Mouse (Mus musculus): ENCODE measurements around the gene 9230112D13Rik. TPM values are rescaled to one million over a fixed set of nuclear protein-coding genes. Genes with fewer than 3 reads are reported as not detected.

The 9230112D13Rik gene
- polyA plus RNA-seq, 1 experiment, result 0.05 TPM

DNA sequence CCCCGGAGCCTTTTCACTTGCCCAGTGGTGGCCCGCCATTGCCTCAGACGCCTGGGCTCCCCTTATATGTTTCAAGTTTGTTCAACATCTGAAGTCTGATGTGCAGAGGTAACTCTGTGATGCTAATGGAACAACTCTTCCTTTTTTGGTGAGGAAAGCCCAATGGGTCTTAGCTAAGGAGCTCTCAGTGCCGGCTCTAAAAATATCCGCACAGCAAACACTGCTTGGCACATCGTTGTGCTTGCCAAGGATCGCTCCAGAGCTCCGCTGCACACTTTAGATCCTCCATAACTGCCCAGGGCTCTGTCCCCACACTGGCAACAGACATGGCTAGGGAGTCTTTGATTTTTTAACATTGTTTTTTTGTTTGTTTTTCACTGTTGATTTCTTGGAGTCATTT, 6.2 kb upstream of the 9230112D13Rik start:
- Histone ChIP-seq H3K4me3 (replicated peaks) (no peak overlapping the region), H3K4me1 (ENCODE audit: control insufficient read depth) (no peaks in the 10 kb centered on the region), H3K9me3 (ENCODE audit: control insufficient read depth, low read length) (no peaks in the 10 kb centered on the region), H3K27me3 (ENCODE audit: control insufficient read depth) (peaks cover 2% of the 10 kb centered on the region; the same call in 1 of the 2 replicates), H3K36me3 (ENCODE audit: control insufficient read depth) (no peaks in the 10 kb centered on the region)
- TF ChIP-seq GATA1 (IDR thresholded peaks at IDR 0.05; ENCODE audit: low read length), result no peak
- no peak for TF ChIP-seq TAL1 (IDR thresholded peaks at IDR 0.05; ENCODE audit: low read length)

DNA sequence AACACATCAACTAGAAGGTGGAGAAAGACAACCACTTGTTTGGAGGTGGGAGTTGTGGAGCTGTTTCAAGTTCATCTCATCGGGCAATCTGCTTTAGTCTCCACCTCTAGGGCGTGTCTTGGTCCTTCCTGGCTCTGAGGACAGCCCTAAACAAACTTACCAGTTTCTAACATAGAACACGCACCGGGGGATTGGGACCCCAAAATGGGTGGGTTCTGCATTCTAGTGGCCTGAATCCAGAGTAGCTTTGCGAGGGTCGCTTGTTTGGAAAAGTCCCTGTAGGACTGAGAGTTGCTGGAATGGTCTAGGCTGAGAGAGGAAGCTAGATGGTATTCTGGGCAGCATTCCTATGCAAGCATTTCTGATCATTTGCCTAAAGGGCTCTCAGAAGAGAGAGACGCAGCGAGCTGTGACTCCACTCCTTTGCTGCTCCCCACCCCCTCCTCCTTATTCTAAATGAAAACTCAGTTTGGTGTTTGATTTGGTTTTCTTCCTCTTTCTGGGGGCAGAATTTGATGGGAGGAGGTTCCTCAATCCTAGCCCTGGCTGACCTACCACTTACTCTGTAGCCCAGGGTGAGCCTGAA, 4.5 kb downstream of the 9230112D13Rik start:
- TF ChIP-seq TAL1 (IDR thresholded peaks at IDR 0.05; ENCODE audit: low read length) (no peak), GATA1 (IDR thresholded peaks at IDR 0.05; ENCODE audit: low read length) (no peak)
- no peaks in the 10 kb centered on the region for H3K9me3 ChIP-seq (ENCODE audit: control insufficient read depth, low read length)
- H3K36me3 ChIP-seq (ENCODE audit: control insufficient read depth), result no peaks in the 10 kb centered on the region
- H3K4me3 ChIP-seq (replicated peaks), result no peak overlapping the region
- H3K27me3 ChIP-seq (ENCODE audit: control insufficient read depth), result peaks cover 2% of the 10 kb centered on the region; the same call in 1 of the 2 replicates
- no peaks in the 10 kb centered on the region for H3K4me1 ChIP-seq (ENCODE audit: control insufficient read depth)

DNA sequence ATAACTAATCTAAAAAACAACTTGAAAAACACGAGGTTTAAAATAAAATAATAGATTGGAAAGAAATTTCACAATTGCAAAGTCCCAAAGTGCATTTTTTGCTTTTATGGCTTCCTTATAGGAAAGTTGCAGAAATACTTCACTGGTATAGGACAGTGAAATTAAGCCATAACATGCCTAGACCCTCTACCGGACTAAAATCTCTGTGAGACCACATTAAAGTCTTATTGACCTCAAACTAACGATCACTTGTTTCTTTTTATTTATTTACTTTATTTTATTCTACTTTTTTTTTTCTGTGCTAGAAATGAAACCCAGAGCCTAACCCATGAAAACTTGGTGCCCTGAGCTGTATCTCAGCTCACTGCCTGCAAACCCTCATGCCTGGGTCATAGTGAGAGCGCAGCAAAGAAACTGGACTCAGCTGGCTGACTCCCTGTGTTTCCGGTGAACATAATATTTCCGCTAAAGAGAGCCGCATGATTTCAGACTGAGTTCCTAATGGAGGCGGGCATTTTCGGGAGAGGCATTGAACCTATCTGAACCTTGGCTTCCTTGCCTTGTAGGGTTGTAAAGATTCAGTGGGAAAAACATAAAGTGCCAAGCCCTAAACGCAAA, 5.5 kb downstream of the 9230112D13Rik start:
- no peaks in the 10 kb centered on the region for H3K9me3 ChIP-seq (ENCODE audit: control insufficient read depth, low read length)
- H3K4me3 ChIP-seq (replicated peaks), result no peak overlapping the region
- no peaks in the 10 kb centered on the region for H3K36me3 ChIP-seq (ENCODE audit: control insufficient read depth)
- peaks cover 5% of the 10 kb centered on the region for H3K27me3 ChIP-seq (ENCODE audit: control insufficient read depth)
- H3K4me1 ChIP-seq (ENCODE audit: control insufficient read depth), result no peaks in the 10 kb centered on the region
- TF ChIP-seq TAL1 (IDR thresholded peaks at IDR 0.05; ENCODE audit: low read length), result no peak

GRCm38 (mm10) chr14:34515860-34516259, 6.7 kb downstream of the 9230112D13Rik start:
- H3K27me3 ChIP-seq (ENCODE audit: control insufficient read depth), result peaks cover 8% of the 10 kb centered on the region
- H3K9me3 ChIP-seq (ENCODE audit: control insufficient read depth, low read length), result no peaks in the 10 kb centered on the region
- no peak overlapping the region for H3K4me3 ChIP-seq (replicated peaks)
- TF ChIP-seq GATA1 (IDR thresholded peaks at IDR 0.05; ENCODE audit: low read length), result no peak
- TF ChIP-seq TAL1 (IDR thresholded peaks at IDR 0.05; ENCODE audit: low read length), result no peak
- no peaks in the 10 kb centered on the region for H3K4me1 ChIP-seq (ENCODE audit: control insufficient read depth)
- no peaks in the 10 kb centered on the region for H3K36me3 ChIP-seq (ENCODE audit: control insufficient read depth)

DNA sequence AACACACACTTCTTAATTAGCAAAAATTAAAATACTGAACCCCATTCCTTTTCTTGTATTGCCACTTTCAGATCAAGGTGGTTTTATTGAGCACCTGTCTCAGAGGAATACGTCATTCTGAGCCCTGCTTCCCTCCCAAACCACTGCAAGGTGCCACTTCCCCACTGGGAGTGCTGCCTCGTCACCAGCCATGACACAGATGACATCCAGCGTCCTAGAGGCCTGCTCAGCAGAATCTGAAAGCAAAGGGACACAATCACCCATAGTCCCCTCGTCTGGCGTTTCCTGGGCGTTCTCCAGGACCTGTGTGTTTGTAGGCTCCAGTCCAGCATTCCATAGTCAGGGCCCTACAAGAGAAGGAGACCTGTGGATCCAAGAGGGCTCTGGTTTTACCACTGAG, 8.5 kb downstream of the 9230112D13Rik start:
- no peaks in the 10 kb centered on the region for H3K9me3 ChIP-seq (ENCODE audit: control insufficient read depth, low read length)
- peaks cover 8% of the 10 kb centered on the region for H3K27me3 ChIP-seq (ENCODE audit: control insufficient read depth)
- TF ChIP-seq TAL1 (IDR thresholded peaks at IDR 0.05; ENCODE audit: low read length), result no peak
- TF ChIP-seq GATA1 (IDR thresholded peaks at IDR 0.05; ENCODE audit: low read length), result no peak

DNA sequence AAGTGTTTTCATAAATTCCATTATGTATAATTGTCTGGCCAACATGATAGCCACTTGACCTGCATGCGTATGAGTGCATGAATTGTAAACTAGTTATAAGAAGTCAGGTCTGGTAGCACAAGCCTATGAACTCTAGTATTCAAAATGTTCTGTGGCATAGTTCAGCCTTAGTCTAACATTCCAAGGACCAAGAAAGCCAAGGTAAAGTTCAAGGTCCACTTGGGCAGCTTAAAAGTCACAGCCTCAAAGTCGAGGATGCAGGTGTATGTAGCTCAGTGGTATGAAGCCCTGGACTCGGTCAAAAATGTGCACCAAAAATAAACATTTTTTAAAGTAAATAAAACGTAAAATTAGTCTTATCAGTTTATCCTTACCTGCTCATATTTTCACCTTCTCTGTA, 10.0 kb downstream of the 9230112D13Rik start:
- no peak overlapping the region for H3K4me3 ChIP-seq (replicated peaks)
- H3K36me3 ChIP-seq (ENCODE audit: control insufficient read depth), result no peaks in the 10 kb centered on the region
- no peak for TF ChIP-seq GATA1 (IDR thresholded peaks at IDR 0.05; ENCODE audit: low read length)
- TF ChIP-seq TAL1 (IDR thresholded peaks at IDR 0.05; ENCODE audit: low read length), result no peak
- H3K4me1 ChIP-seq (ENCODE audit: control insufficient read depth), result peaks cover 7% of the 10 kb centered on the region
- no peaks in the 10 kb centered on the region for H3K9me3 ChIP-seq (ENCODE audit: control insufficient read depth, low read length)
- peaks cover 8% of the 10 kb centered on the region for H3K27me3 ChIP-seq (ENCODE audit: control insufficient read depth)

More for the DNA sequence above, 8.5 kb downstream of the 9230112D13Rik start:
- Histone ChIP-seq H3K4me3 (replicated peaks) (no peak overlapping the region), H3K4me1 (ENCODE audit: control insufficient read depth) (no peaks in the 10 kb centered on the region), H3K36me3 (ENCODE audit: control insufficient read depth) (no peaks in the 10 kb centered on the region)

DNA sequence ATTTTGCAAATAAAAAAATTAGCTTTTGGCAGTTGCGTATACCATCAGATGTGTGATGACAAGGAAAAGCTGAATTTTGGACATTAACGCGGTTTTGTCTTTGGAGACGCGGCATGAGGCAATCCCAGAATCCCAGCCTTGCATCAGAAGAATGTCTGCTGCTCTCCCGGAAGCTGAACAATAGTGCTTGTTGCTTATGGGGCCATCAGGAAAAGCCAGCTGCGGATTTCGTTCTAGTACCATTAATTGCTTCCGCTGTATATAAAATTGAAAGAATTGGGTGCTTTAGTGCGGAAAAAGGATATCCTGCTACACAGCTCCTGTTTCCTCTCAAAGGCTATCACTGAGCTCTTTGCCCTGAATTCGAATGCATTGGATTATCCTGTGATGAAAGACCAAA, 10.7 kb downstream of the 9230112D13Rik start:
- Histone ChIP-seq H3K9me3 (ENCODE audit: control insufficient read depth, low read length) (no peaks in the 10 kb centered on the region), H3K36me3 (ENCODE audit: control insufficient read depth) (no peaks in the 10 kb centered on the region), H3K27me3 (ENCODE audit: control insufficient read depth) (peaks cover 8% of the 10 kb centered on the region), H3K4me1 (ENCODE audit: control insufficient read depth) (peaks cover 7% of the 10 kb centered on the region), H3K4me3 (replicated peaks) (no peak overlapping the region)
- TF ChIP-seq TAL1 (IDR thresholded peaks at IDR 0.05; ENCODE audit: low read length) (no peak), GATA1 (IDR thresholded peaks at IDR 0.05; ENCODE audit: low read length) (no peak)

DNA sequence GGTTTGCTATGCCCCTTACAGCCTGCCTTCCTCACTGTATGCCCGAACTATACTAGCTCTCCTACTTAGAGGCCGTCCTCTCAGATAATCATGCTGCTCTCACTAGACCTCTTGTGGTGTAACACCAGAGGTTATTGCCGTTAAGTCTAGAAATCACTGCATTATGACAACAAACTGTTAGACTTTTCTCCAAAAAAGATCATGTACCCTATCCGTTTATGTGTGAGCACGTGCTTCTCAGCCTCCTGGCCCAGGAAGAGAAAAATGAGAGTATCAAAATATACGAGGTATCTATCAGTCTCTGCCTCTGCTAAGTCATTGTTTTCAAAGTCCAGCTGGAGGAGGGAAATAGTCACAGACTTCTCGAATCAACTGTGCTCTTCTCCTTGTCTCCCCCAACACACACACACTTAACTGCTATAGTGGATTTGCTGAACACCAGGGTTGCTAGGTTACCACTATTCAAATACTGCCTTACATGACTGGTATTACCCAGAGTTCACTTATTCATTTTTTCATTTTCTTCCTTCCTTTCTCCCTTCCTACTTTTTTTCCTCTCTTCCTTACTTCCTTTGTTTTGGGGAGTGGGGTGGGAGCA, 13.7 kb downstream of the 9230112D13Rik start:
- Histone ChIP-seq H3K27me3 (ENCODE audit: control insufficient read depth) (peaks cover 33% of the 10 kb centered on the region), H3K4me3 (replicated peaks) (no peak overlapping the region), H3K4me1 (ENCODE audit: control insufficient read depth) (peaks cover 7% of the 10 kb centered on the region), H3K9me3 (ENCODE audit: control insufficient read depth, low read length) (no peaks in the 10 kb centered on the region), H3K36me3 (ENCODE audit: control insufficient read depth) (no peaks in the 10 kb centered on the region)
- TF ChIP-seq GATA1 (IDR thresholded peaks at IDR 0.05; ENCODE audit: low read length) (no peak), TAL1 (IDR thresholded peaks at IDR 0.05; ENCODE audit: low read length) (no peak)

DNA sequence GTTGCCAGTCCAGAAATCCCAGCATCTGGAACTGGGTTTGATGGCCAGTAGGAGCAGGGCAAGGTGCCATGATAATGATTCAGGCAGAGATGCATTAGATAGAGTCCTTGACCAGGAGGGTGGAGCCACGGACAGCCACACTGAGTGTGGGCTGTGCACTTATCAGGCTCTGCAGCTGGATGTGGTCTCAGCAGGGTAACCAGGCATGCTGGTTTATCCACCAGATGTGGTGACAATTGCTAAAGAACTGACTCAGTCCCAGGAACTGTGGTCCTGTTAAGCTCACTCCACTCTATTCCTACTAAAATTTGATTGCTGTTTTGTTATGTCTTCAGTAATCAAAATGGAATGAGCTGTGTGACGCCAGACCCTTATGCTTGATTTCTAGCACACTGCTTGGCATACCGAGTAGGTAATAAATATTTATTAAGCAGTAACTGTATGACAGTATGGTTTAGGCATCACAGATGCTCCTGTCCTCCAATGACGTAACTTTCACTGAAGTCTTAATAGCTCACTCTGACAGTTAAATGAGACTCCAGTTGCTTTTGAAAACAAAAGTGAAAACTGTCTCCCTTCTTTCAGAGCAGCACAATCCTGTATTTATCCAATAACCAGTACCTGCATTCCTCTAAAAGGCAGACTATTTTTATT, 14.3 kb downstream of the 9230112D13Rik start:
- Histone ChIP-seq H3K4me3 (replicated peaks) (no peak overlapping the region), H3K4me1 (ENCODE audit: control insufficient read depth) (peaks cover 7% of the 10 kb centered on the region), H3K36me3 (ENCODE audit: control insufficient read depth) (no peaks in the 10 kb centered on the region), H3K9me3 (ENCODE audit: control insufficient read depth, low read length) (no peaks in the 10 kb centered on the region), H3K27me3 (ENCODE audit: control insufficient read depth) (peaks cover 40% of the 10 kb centered on the region)
- TF ChIP-seq TAL1 (IDR thresholded peaks at IDR 0.05; ENCODE audit: low read length), result no peak
- no peak for TF ChIP-seq GATA1 (IDR thresholded peaks at IDR 0.05; ENCODE audit: low read length)

All from erythroblast, embryonic 14.5 days (primary cell).